Mouse (Mus musculus) hindlimb bud, embryonic 11.5 days (tissue): ENCODE data around the gene Itsn1.

Experiments
- DNase-seq: peaks from one replicate; pipeline ENCODE4 v3.0.0-alpha.2; 2012; ENCODE audit warnings: low read depth, low spot score; ENCODE audit errors: extremely low spot score

Itsn1 gene

GRCm38 (mm10) chr16:91866258-91866634, 137.2 kb downstream of the Itsn1 start:
- no peak for DNase-seq

- no peak for DNase-seq
Measured at GRCm38 (mm10) chr16:91867672-91868071, 138.6 kb downstream of the Itsn1 start.

GRCm38 (mm10) chr16:91868943-91869911, 140.1 kb downstream of the Itsn1 start:
- DNase-seq: no peak

GRCm38 (mm10) chr16:91870158-91870582, 141.1 kb downstream of the Itsn1 start:
- no peak for DNase-seq

- DNase-seq: no peak
Measured at GRCm38 (mm10) chr16:91871188-91871587, 142.1 kb downstream of the Itsn1 start.

- no peak for DNase-seq
Measured at GRCm38 (mm10) chr16:91873695-91874094, 144.6 kb downstream of the Itsn1 start.

GRCm38 (mm10) chr16:91875567-91876344, 146.7 kb downstream of the Itsn1 start:
- DNase-seq: no peak

GRCm38 (mm10) chr16:91876457-91876856, 147.4 kb downstream of the Itsn1 start:
- DNase-seq: no peak

- DNase-seq: no peak
Measured at GRCm38 (mm10) chr16:91879101-91879500, 150.0 kb downstream of the Itsn1 start.

GRCm38 (mm10) chr16:91880869-91881767, 152.0 kb downstream of the Itsn1 start:
- no peak for DNase-seq

- no peak for DNase-seq
Measured at GRCm38 (mm10) chr16:91882168-91882859, 153.2 kb downstream of the Itsn1 start.

- DNase-seq: no peak
Measured at GRCm38 (mm10) chr16:91883636-91884035, 154.6 kb downstream of the Itsn1 start.

- DNase-seq: no peak
Measured at GRCm38 (mm10) chr16:91884196-91884595, 155.1 kb downstream of the Itsn1 start.

- DNase-seq: no peak
Measured at GRCm38 (mm10) chr16:91885389-91886122, 156.5 kb downstream of the Itsn1 start.

GRCm38 (mm10) chr16:91888368-91888767, 159.3 kb downstream of the Itsn1 start:
- no peak for DNase-seq

GRCm38 (mm10) chr16:91889831-91890230, 160.8 kb downstream of the Itsn1 start:
- DNase-seq: no peak

GRCm38 (mm10) chr16:91891218-91891617, 162.1 kb downstream of the Itsn1 start:
- DNase-seq: no peak

- DNase-seq: no peak
Measured at GRCm38 (mm10) chr16:91896426-91896830, 167.3 kb downstream of the Itsn1 start.
